Mouse (Mus musculus): ENCODE results near the gene AC134908.4. TPM values are rescaled to one million over a fixed set of nuclear protein-coding genes. Genes with fewer than 3 reads are reported as not detected.

Gene AC134908.4
- polyA plus RNA-seq, 1 experiment from 2014 or later = 0.88 TPM

GRCm38 (mm10) chr17:25775318-25776062, 20.0 kb downstream of the AC134908.4 start:
- 78% methylated on average over 10 of the region's 10 CpGs for WGBS
- H3K27ac ChIP-seq (ENCODE audit: low read depth, low read length) = no peak overlapping the region
- ATAC-seq (no peak), DNase-seq (ENCODE audit: low spot score) (no peak)
- peaks cover 6% of the 10 kb centered on the region for H3K4me1 ChIP-seq (ENCODE audit: control insufficient read depth, insufficient read depth, low read length)
- no peak overlapping the region for H3K9ac ChIP-seq (ENCODE audit: low read length)
- no peaks in the 10 kb centered on the region for H3K27me3 ChIP-seq (replicated peaks; ENCODE audit: control insufficient read depth, insufficient read depth, low read length)
- no peaks in the 10 kb centered on the region for H3K9me3 ChIP-seq (replicated peaks; ENCODE audit: control insufficient read depth, low read length)
- no peak overlapping the region for H3K4me2 ChIP-seq (ENCODE audit: low read length)
- H3K36me3 ChIP-seq (ENCODE audit: control insufficient read depth, insufficient read depth, low read length) = peaks cover 15% of the 10 kb centered on the region
- H3K4me3 ChIP-seq (ENCODE audit: low read depth, low read length) = no peak overlapping the region

GRCm38 (mm10) chr17:25773549-25774120, 21.8 kb downstream of the AC134908.4 start, which contains the start of gene Narfl:
Gene Narfl (plus strand): TSS chr17:25773776.
- Histone ChIP-seq H3K36me3 (ENCODE audit: control insufficient read depth, insufficient read depth, low read length) (peaks cover 7% of the 10 kb centered on the region; the same call in 1 of the 2 replicates), H3K4me3 (ENCODE audit: low read depth, low read length) (peak within 1 kb of the TSS; percentile 66), H3K27me3 (replicated peaks; ENCODE audit: control insufficient read depth, insufficient read depth, low read length) (no peaks in the 10 kb centered on the region), H3K9me3 (replicated peaks; ENCODE audit: control insufficient read depth, low read length) (no peaks in the 10 kb centered on the region), H3K9ac (ENCODE audit: low read length) (peak within 1 kb of the TSS; percentile 79), H3K27ac (ENCODE audit: low read depth, low read length) (no peak within 1 kb of the TSS), H3K4me2 (ENCODE audit: low read length) (peak within 1 kb of the TSS; percentile 77), H3K4me1 (ENCODE audit: control insufficient read depth, insufficient read depth, low read length) (peaks cover 6% of the 10 kb centered on the region)
- ATAC-seq (peak; percentile 91), DNase-seq (ENCODE audit: low spot score) (peak; percentile 99)
- 0% methylated on average over 37 of the region's 37 CpGs for WGBS

GRCm38 (mm10) chr17:25769331-25769730, 26.1 kb downstream of the AC134908.4 start:
- Histone ChIP-seq H3K4me1 (ENCODE audit: control insufficient read depth, insufficient read depth, low read length) (peaks cover 3% of the 10 kb centered on the region), H3K4me2 (ENCODE audit: low read length) (no peak overlapping the region)
- WGBS = 56% methylated on average over 9 of the region's 9 CpGs

GRCm38 (mm10) chr17:25765886-25766285, 29.6 kb downstream of the AC134908.4 start:
- Histone ChIP-seq H3K4me2 (ENCODE audit: low read length) (no peak overlapping the region), H3K9ac (ENCODE audit: low read length) (no peak overlapping the region), H3K27me3 (replicated peaks; ENCODE audit: control insufficient read depth, insufficient read depth, low read length) (no peaks in the 10 kb centered on the region), H3K27ac (ENCODE audit: low read depth, low read length) (no peak overlapping the region), H3K4me3 (ENCODE audit: low read depth, low read length) (no peak overlapping the region), H3K9me3 (replicated peaks; ENCODE audit: control insufficient read depth, low read length) (no peaks in the 10 kb centered on the region), H3K4me1 (ENCODE audit: control insufficient read depth, insufficient read depth, low read length) (no peaks in the 10 kb centered on the region), H3K36me3 (ENCODE audit: control insufficient read depth, insufficient read depth, low read length) (no peaks in the 10 kb centered on the region)
- ATAC-seq (peak; percentile 66), DNase-seq (ENCODE audit: low spot score) (peak; percentile 74)
- WGBS = 9% methylated on average over 5 of the region's 5 CpGs

More at GRCm38 (mm10) chr17:25769331-25769730, 26.1 kb downstream of the AC134908.4 start:
- H3K9ac ChIP-seq (ENCODE audit: low read length) = no peak overlapping the region
- ATAC-seq = no peak
- H3K36me3 ChIP-seq (ENCODE audit: control insufficient read depth, insufficient read depth, low read length) = no peaks in the 10 kb centered on the region
- no peaks in the 10 kb centered on the region for H3K9me3 ChIP-seq (replicated peaks; ENCODE audit: control insufficient read depth, low read length)
- H3K27me3 ChIP-seq (replicated peaks; ENCODE audit: control insufficient read depth, insufficient read depth, low read length) = no peaks in the 10 kb centered on the region
- no peak overlapping the region for H3K4me3 ChIP-seq (ENCODE audit: low read depth, low read length)
- DNase-seq (ENCODE audit: low spot score) = no peak
- no peak overlapping the region for H3K27ac ChIP-seq (ENCODE audit: low read depth, low read length)

- Histone ChIP-seq H3K27me3 (replicated peaks; ENCODE audit: control insufficient read depth, insufficient read depth, low read length) (no peaks in the 10 kb centered on the region), H3K4me3 (ENCODE audit: low read depth, low read length) (no peak overlapping the region), H3K36me3 (ENCODE audit: control insufficient read depth, insufficient read depth, low read length) (no peaks in the 10 kb centered on the region), H3K27ac (ENCODE audit: low read depth, low read length) (no peak overlapping the region), H3K4me1 (ENCODE audit: control insufficient read depth, insufficient read depth, low read length) (no peaks in the 10 kb centered on the region), H3K4me2 (ENCODE audit: low read length) (no peak overlapping the region), H3K9me3 (replicated peaks; ENCODE audit: control insufficient read depth, low read length) (no peaks in the 10 kb centered on the region), H3K9ac (ENCODE audit: low read length) (no peak overlapping the region)
- ATAC-seq = no peak
- WGBS = 44% methylated on average over 3 of the region's 3 CpGs
- no peak for DNase-seq (ENCODE audit: low spot score)
These were observed 32.9 kb downstream of the AC134908.4 start for GRCm38 (mm10) chr17:25762591-25762990.

GRCm38 (mm10) chr17:25761561-25761970, 33.9 kb downstream of the AC134908.4 start:
- WGBS = 65% methylated on average over 4 of the region's 4 CpGs
- DNase-seq (ENCODE audit: low spot score) (no peak), ATAC-seq (no peak)
- Histone ChIP-seq H3K4me3 (ENCODE audit: low read depth, low read length) (no peak overlapping the region), H3K9ac (ENCODE audit: low read length) (no peak overlapping the region), H3K36me3 (ENCODE audit: control insufficient read depth, insufficient read depth, low read length) (no peaks in the 10 kb centered on the region), H3K9me3 (replicated peaks; ENCODE audit: control insufficient read depth, low read length) (no peaks in the 10 kb centered on the region), H3K27me3 (replicated peaks; ENCODE audit: control insufficient read depth, insufficient read depth, low read length) (no peaks in the 10 kb centered on the region), H3K4me2 (ENCODE audit: low read length) (no peak overlapping the region), H3K4me1 (ENCODE audit: control insufficient read depth, insufficient read depth, low read length) (no peaks in the 10 kb centered on the region), H3K27ac (ENCODE audit: low read depth, low read length) (no peak overlapping the region)

GRCm38 (mm10) chr17:25760148-25760547, 35.3 kb downstream of the AC134908.4 start:
- no peaks in the 10 kb centered on the region for H3K9me3 ChIP-seq (replicated peaks; ENCODE audit: control insufficient read depth, low read length)
- no peak overlapping the region for H3K4me2 ChIP-seq (ENCODE audit: low read length)
- no peaks in the 10 kb centered on the region for H3K36me3 ChIP-seq (ENCODE audit: control insufficient read depth, insufficient read depth, low read length)
- WGBS = 80% methylated on average over 8 of the region's 8 CpGs
- no peak overlapping the region for H3K9ac ChIP-seq (ENCODE audit: low read length)
- H3K27me3 ChIP-seq (replicated peaks; ENCODE audit: control insufficient read depth, insufficient read depth, low read length) = no peaks in the 10 kb centered on the region
- no peaks in the 10 kb centered on the region for H3K4me1 ChIP-seq (ENCODE audit: control insufficient read depth, insufficient read depth, low read length)
- no peak overlapping the region for H3K27ac ChIP-seq (ENCODE audit: low read depth, low read length)
- ATAC-seq = no peak
- H3K4me3 ChIP-seq (ENCODE audit: low read depth, low read length) = no peak overlapping the region
- DNase-seq (ENCODE audit: low spot score) = no peak

- no peak for ATAC-seq
- DNase-seq (ENCODE audit: low spot score) = no peak
- Histone ChIP-seq H3K4me3 (ENCODE audit: low read depth, low read length) (no peak overlapping the region), H3K27ac (ENCODE audit: low read depth, low read length) (no peak overlapping the region), H3K4me1 (ENCODE audit: control insufficient read depth, insufficient read depth, low read length) (no peaks in the 10 kb centered on the region), H3K9ac (ENCODE audit: low read length) (no peak overlapping the region), H3K27me3 (replicated peaks; ENCODE audit: control insufficient read depth, insufficient read depth, low read length) (no peaks in the 10 kb centered on the region), H3K4me2 (ENCODE audit: low read length) (no peak overlapping the region), H3K36me3 (ENCODE audit: control insufficient read depth, insufficient read depth, low read length) (no peaks in the 10 kb centered on the region), H3K9me3 (replicated peaks; ENCODE audit: control insufficient read depth, low read length) (no peaks in the 10 kb centered on the region)
- WGBS = 84% methylated on average over 3 of the region's 3 CpGs
These were observed 37.8 kb downstream of the AC134908.4 start for GRCm38 (mm10) chr17:25757691-25758090.
